Mouse (Mus musculus) heart, adult 2 months (tissue): ENCODE measurements around the gene Tmcc2.

Experiments used
- CTCF ChIP-seq: fragments of 200-600 bp; IDR thresholded peaks from 2 replicates; pipeline ENCODE4 v1.8.1; 2022; ENCODE audit warnings: antibody characterized with exemption, mild to moderate bottlenecking, moderate library complexity
- POLR2A ChIP-seq: fragments of 200-500 bp; IDR thresholded peaks from 2 replicates; pipeline ENCODE4 v1.6.1; 2011; ENCODE audit warnings: mild to moderate bottlenecking, low read depth, low read length, control low read depth; ENCODE audit not compliant: insufficient read depth

- TF ChIP-seq CTCF (no peak), POLR2A (no peak)
Observed at GRCm38 (mm10) chr1:132420206-132420605, 29.1 kb upstream of the Tmcc2 start.
